Mouse (Mus musculus) embryonic facial prominence, embryonic 14.5 days (tissue): ENCODE measurements around the gene Gdf3. TPM values are rescaled to one million over a fixed set of nuclear protein-coding genes. Genes with fewer than 3 reads are reported as not detected.

Experiments used
- ATAC-seq: fragments of 200-750 bp; cut with Nextera tagmentation; 2 replicates; pipeline ENCODE4 v1.8.0; 2017; ENCODE audit warnings: low read depth, moderate number of reproducible peaks, moderate TSS enrichment
- DNase-seq: peaks from one replicate; pipeline ENCODE4 v3.0.0-alpha.2; 2015; ENCODE audit warnings: low spot score
- H3K27ac ChIP-seq: fragments of 300-500 bp; sonication (generic); replicated peaks from 2 replicates; pipeline ENCODE4 v1.5.1; 2014; ENCODE audit warnings: low read depth, mild to moderate bottlenecking, low read length, moderate library complexity
- H3K27me3 ChIP-seq: fragments of 300-500 bp; sonication (generic); replicated peaks from 2 replicates; pipeline ENCODE4 v1.6.1; 2014; ENCODE audit warnings: low read length; ENCODE audit not compliant: control insufficient read depth, insufficient read depth
- H3K36me3 ChIP-seq: fragments of 300-500 bp; sonication (generic); 2 replicates; pipeline ENCODE4 v1.6.1; 2014; ENCODE audit warnings: low read length, mixed read lengths; ENCODE audit not compliant: control insufficient read depth, insufficient read depth
- H3K4me1 ChIP-seq: fragments of 300-500 bp; sonication (generic); 2 replicates; pipeline ENCODE4 v1.6.1; 2014; ENCODE audit warnings: antibody characterized with exemption, low read length; ENCODE audit not compliant: control insufficient read depth, insufficient read depth
- H3K4me2 ChIP-seq: fragments of 300-500 bp; sonication (generic); 2 replicates; pipeline ENCODE4 v1.6.1; 2014; ENCODE audit warnings: low read depth, mild to moderate bottlenecking, low read length, moderate library complexity, mixed read lengths
- H3K4me3 ChIP-seq: fragments of 300-500 bp; sonication (generic); 2 replicates; pipeline ENCODE4 v1.5.1; 2014; ENCODE audit warnings: low read depth, mild to moderate bottlenecking, low read length
- H3K9ac ChIP-seq: fragments of 300-500 bp; sonication (generic); 2 replicates; pipeline ENCODE4 v1.6.1; 2014; ENCODE audit warnings: low read depth, mild to moderate bottlenecking, low read length, moderate library complexity, mixed read lengths
- H3K9me3 ChIP-seq: fragments of 300-500 bp; sonication (generic); 2 replicates; pipeline ENCODE4 v1.6.1; 2016; ENCODE audit warnings: low read length; ENCODE audit not compliant: control insufficient read depth
- WGBS: fragments of 180-500 bp; shearing (Covaris S2); extraction: QIAGEN DNeasy Blood & Tissue Kit; methylation state at CpG from one replicate; pipeline ENCODE4 v1.1.7; 2014; 5-methylcytosine and 5-hydroxymethylcytosine counted together
- polyA plus RNA-seq: library from polyadenylated mRNA; unstranded; fragments of >200 nt; fragmentation: Nextera tagmentation; extraction: Ambion mirVana; gene quantifications from 2 replicates; pipeline ENCODE4 v1.2.1, GENCODE M21; 2014

Gene Gdf3
- polyA plus RNA-seq, 1 experiment from 2014 or later: not detected

GRCm38 (mm10) chr6:122612426-122612825 is 2.5 kb upstream of the Gdf3 start:
- Histone ChIP-seq H3K36me3 (no peaks in the 10 kb centered on the region), H3K4me2 (no peak overlapping the region), H3K4me3 (no peak overlapping the region), H3K4me1 (no peaks in the 10 kb centered on the region), H3K9me3 (no peaks in the 10 kb centered on the region), H3K9ac (no peak overlapping the region), H3K27me3 (no peaks in the 10 kb centered on the region), H3K27ac (no peak overlapping the region)
- no peak for ATAC-seq
- WGBS: 88% methylated on average over 4 of the region's 4 CpGs
- no peak for DNase-seq

GRCm38 (mm10) chr6:122609377-122609728 is 534 bp downstream of the Gdf3 start:
- Histone ChIP-seq H3K4me1 (no peaks in the 10 kb centered on the region), H3K27ac (no peak overlapping the region), H3K9me3 (no peaks in the 10 kb centered on the region), H3K9ac (no peak overlapping the region), H3K27me3 (no peaks in the 10 kb centered on the region), H3K36me3 (no peaks in the 10 kb centered on the region), H3K4me2 (no peak overlapping the region), H3K4me3 (no peak overlapping the region)
- WGBS: 74% methylated on average over 9 of the region's 9 CpGs
- DNase-seq (no peak), ATAC-seq (no peak)

DNA sequence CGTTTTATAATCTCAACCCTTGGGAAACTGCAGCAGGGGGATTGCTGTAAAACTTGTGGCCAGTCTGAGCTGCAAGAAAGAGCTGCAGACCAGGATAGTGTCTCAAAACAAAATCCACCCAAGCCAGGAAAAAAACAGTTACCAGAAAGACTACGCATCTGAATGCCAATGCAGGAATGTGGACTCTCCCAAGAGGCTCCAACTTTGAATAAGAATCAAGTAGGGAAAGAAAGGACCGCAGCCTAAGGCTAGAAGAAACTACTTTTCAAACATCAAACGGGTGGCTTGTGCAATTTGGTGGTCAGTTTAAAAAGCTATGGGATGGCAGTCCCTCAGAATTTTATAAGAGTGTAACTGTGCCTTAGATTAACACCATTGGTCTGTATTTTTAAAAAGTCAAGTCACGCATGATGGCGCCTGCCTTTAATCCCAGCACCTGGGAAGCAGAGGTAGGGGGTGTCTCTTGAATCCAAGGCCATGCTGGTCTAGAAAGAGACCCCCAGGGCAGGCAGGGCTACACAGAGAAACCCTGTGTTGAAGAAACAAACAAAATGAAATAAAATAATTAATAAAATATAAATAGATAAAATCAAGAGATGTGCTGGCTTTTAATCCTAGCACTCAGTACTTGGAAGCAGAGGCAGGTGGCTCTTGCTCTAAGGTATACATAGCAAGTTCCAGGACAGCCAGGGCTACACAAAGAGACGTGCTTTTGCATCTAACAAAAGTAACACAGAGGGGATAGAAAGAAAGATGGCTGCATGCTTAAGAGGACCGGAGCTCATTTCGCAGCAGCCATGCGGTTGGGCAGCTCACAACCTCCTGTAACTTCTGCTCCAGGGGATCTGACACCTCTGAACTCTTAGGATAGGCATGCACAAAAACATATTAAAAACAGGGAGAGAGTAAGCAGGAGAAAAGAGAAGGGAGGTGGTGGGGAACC is 1.2 kb downstream of the Gdf3 start:
- no peak overlapping the region for H3K27ac ChIP-seq
- H3K9ac ChIP-seq: no peak overlapping the region
- DNase-seq (no peak), ATAC-seq (no peak)
- WGBS: 74% methylated on average over 10 of the region's 10 CpGs
- no peaks in the 10 kb centered on the region for H3K4me1 ChIP-seq
- no peaks in the 10 kb centered on the region for H3K27me3 ChIP-seq
- no peak overlapping the region for H3K4me2 ChIP-seq
- no peaks in the 10 kb centered on the region for H3K36me3 ChIP-seq
- no peak overlapping the region for H3K4me3 ChIP-seq
- H3K9me3 ChIP-seq: no peaks in the 10 kb centered on the region

- Histone ChIP-seq H3K4me1 (no peaks in the 10 kb centered on the region), H3K9ac (no peak overlapping the region), H3K27me3 (no peaks in the 10 kb centered on the region), H3K36me3 (no peaks in the 10 kb centered on the region), H3K27ac (no peak overlapping the region), H3K4me3 (no peak overlapping the region), H3K9me3 (no peaks in the 10 kb centered on the region), H3K4me2 (no peak overlapping the region)
- 93% methylated on average over 11 of the region's 12 CpGs for WGBS
- no peak for ATAC-seq
- DNase-seq: no peak
These were observed 2.2 kb downstream of the Gdf3 start for GRCm38 (mm10) chr6:122607700-122608099.

- Histone ChIP-seq H3K9me3 (no peaks in the 10 kb centered on the region), H3K9ac (no peak overlapping the region), H3K36me3 (no peaks in the 10 kb centered on the region), H3K4me1 (no peaks in the 10 kb centered on the region), H3K4me2 (no peak overlapping the region), H3K27ac (no peak overlapping the region), H3K4me3 (no peak overlapping the region), H3K27me3 (no peaks in the 10 kb centered on the region)
- no peak for DNase-seq
- no peak for ATAC-seq
- 95% methylated on average over 11 of the region's 11 CpGs for WGBS
These were observed 3.2 kb downstream of the Gdf3 start for GRCm38 (mm10) chr6:122606661-122607060.

- WGBS: 94% methylated on average over 8 of the region's 8 CpGs
- Histone ChIP-seq H3K36me3 (no peaks in the 10 kb centered on the region), H3K4me3 (no peak overlapping the region), H3K9ac (no peak overlapping the region), H3K27ac (no peak overlapping the region), H3K4me2 (no peak overlapping the region), H3K9me3 (no peaks in the 10 kb centered on the region), H3K27me3 (no peaks in the 10 kb centered on the region), H3K4me1 (no peaks in the 10 kb centered on the region)
- DNase-seq (no peak), ATAC-seq (no peak)
These were observed 4.4 kb downstream of the Gdf3 start for GRCm38 (mm10) chr6:122605483-122605882.

GRCm38 (mm10) chr6:122604260-122604659 is 5.6 kb downstream of the Gdf3 start:
- no peaks in the 10 kb centered on the region for H3K36me3 ChIP-seq
- H3K9me3 ChIP-seq: no peaks in the 10 kb centered on the region
- no peaks in the 10 kb centered on the region for H3K4me1 ChIP-seq
- no peak overlapping the region for H3K9ac ChIP-seq
- H3K27ac ChIP-seq: no peak overlapping the region
- ATAC-seq (no peak), DNase-seq (no peak)
- no peaks in the 10 kb centered on the region for H3K27me3 ChIP-seq
- H3K4me3 ChIP-seq: no peak overlapping the region
- H3K4me2 ChIP-seq: no peak overlapping the region

DNA sequence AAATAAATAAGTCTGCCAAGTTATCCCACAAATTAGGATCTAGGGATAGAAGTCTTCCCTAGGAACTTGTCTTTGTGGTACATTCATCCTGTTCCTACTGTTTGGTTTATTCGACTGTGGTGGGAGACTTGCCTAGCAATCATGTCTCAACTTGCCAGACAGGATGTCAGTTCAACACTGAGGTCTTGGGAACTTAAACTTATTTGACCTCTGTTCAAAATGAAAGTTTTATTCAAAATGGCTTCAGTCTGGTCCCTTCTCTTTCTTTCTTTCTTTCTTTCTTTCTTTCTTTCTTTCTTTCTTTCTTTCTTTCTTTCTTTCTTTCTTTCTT is 6.9 kb downstream of the Gdf3 start:
- H3K36me3 ChIP-seq: no peaks in the 10 kb centered on the region
- 20% methylated on average over 1 of the region's 1 CpGs for WGBS
- peak overlapping the region; percentile 65 for H3K4me2 ChIP-seq
- DNase-seq (peak; percentile 43), ATAC-seq (no peak)
- H3K4me1 ChIP-seq: no peaks in the 10 kb centered on the region
- H3K27me3 ChIP-seq: no peaks in the 10 kb centered on the region
- no peak overlapping the region for H3K9ac ChIP-seq
- H3K27ac ChIP-seq: no peak overlapping the region
- peak overlapping the region; percentile 42 for H3K4me3 ChIP-seq
- H3K9me3 ChIP-seq: no peaks in the 10 kb centered on the region
